Mouse (Mus musculus): ENCODE results near the gene Brd3.

DNA sequence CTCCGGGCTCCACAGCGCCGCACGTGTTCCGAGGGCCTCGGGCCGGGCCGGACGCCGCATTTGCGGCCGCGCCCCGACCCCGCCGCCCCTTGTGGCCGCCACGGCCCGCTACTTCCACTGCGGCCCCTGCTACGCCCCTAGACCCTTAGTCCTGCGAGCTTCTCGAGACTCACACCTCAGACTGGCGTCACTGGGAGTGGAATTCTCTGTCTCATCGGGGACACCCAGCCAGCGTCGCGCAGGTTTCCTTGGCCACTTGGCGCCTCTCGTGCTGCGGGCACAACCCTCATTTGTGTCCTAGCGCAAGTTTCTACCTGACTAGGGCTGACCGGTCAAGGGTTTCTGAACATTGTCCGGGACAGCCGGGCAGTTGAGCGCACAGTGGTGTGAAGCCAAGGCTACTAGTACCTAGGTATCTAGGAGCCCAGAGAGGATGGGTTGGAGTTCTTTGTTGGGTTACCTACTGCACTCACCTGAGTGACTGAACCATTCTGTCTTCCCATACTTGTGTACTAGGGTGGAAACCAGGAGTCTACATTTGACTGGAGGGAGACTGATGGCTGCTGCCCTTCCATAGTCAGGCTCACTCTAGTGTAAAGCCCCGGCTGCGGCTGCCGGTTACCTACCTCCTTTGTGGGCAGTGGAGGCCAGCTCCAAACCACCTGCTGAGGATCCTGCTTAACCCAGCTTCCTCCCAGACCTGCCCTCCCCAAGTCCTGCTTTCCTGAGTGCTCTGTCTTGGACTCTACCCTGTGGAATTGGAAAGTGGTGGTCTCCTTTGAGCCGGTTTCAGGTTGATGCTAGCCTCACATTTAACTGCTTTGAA lies 8.1 kb upstream of the Brd3 start:
- no peak for TF ChIP-seq POLR2A (IDR thresholded peaks at IDR 0.05; ENCODE audit: control insufficient read depth in 1 of 2, insufficient read depth in 1 of 2, low read depth in 1 of 2, low read length in 2 of 2, poor library complexity in 1 of 2)
- no peak for TF ChIP-seq NRF1 (IDR thresholded peaks at IDR 0.05; ENCODE audit: insufficient read depth, low read depth, low read length, poor library complexity, severe bottlenecking)
- no peak for TF ChIP-seq BHLHE40 (IDR thresholded peaks at IDR 0.05; ENCODE audit: borderline replicate concordance, low read depth, low read length)
- no peak for TF ChIP-seq CTCF (IDR thresholded peaks at IDR 0.05 in 2 of 3, conservative IDR thresholded peaks at IDR 0.05 in 1 of 3; ENCODE audit: control insufficient read depth in 1 of 3, insufficient read depth in 1 of 3, low read depth in 2 of 3, low read length in 3 of 3, poor library complexity in 1 of 3, severe bottlenecking in 1 of 3)
- no peak for TF ChIP-seq POLR2AphosphoS2 (IDR thresholded peaks at IDR 0.05; ENCODE audit: low read length)
- no peak for TF ChIP-seq MAFK (IDR thresholded peaks at IDR 0.05; ENCODE audit: borderline replicate concordance, low read depth, low read length)

All from MEL (cell line).